Mouse (Mus musculus): ENCODE measurements around the gene Cog3.

Cog3 gene

DNA sequence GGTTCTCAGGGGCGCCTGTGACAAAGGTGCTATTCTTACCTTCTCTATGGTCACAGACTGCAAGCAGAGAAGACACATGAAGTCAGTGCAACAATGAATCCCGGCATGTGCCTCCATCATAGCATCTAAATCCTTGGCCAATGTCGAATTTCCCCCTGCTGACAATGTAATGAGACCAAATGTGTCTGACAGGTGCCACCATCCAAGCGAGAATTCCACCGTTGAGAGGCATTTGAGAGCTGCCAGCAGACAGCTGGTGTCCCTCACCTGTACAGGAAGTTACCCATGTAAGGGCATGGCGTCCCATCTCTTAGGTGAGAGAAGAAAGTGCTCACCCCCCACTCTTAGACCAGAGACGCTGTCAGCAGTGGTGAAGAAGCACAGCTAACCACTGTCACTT is 4.1 kb upstream of the Cog3 start:
- no peak for DNase-seq (ENCODE audit: low spot score)

DNA sequence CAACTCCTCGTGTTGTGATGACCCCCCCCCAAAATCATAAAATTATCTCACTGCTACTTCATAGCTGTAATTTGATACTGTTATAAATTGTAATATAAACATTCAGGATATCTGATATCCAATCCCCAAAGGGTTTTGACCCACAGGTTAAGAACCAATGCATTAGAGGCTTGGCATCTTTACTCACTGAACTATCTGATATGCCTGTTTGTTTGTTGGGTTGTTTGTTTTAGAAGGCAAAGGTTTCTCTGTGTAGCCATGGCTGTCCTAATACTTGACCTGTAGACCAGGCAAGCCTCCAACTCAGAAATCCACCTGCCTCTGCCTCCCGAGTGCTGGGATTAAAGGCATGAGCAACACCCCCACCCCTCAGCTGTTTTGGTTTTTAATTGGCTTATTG is 3.5 kb upstream of the Cog3 start:
- no peak for DNase-seq (ENCODE audit: low spot score)

DNA sequence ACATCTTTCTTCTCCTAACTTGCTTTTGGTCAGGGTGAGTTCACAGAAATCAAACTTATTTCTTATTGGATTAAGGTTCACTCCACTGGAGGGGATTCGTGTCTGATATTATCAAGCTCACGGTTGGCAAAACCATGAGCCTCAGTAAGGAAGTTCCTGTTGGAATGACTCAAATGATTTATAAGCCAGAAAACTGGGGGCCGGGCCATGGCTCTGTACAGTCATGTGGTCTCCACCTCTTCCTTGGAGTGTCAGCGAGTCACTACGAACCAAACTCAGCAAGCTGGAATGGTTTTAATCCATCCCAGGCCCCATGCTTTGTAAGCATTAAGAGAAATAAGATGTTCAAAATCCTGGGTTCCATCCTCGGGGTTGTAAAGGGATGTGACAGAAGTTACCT is 2.7 kb upstream of the Cog3 start:
- no peak for DNase-seq (ENCODE audit: low spot score)

DNA sequence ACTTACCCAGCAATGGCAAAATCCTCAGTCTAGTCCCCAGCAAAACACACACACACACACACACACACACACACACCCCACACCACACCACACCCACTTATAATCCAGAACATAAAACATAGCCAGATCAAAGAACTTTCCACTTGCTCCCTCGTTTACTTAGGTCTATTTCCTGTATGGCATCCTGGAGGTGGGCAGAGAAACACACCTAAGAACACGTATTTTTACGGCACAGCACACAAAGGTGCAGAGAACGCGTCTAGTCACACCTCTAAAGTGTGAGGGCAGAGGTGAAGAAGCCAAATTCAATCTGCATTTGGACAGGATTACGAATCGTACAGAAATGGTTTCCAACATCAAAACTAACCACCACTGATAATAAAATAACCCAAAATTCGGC is 1.1 kb downstream of the Cog3 start:
- no peak for DNase-seq (ENCODE audit: low spot score)

DNA sequence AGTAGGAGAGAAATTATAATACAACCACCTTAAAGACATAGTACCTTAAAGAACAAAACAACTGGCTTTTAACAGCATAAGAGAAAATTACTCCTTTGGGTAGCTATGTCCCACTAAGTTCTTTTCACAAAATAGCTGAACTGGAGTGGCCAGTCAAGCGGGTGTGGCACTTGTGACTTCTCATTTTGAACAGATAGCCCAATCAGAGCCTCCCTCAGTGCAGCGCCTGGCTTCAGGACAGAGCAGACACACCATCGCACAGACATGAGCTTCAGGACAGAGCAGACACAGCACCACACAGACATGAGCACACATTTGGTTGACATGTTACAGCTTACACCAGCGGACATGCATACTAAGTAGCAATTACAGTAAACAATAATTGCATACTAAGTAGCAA is 3.3 kb downstream of the Cog3 start:
- no peak for DNase-seq (ENCODE audit: low spot score)

DNA sequence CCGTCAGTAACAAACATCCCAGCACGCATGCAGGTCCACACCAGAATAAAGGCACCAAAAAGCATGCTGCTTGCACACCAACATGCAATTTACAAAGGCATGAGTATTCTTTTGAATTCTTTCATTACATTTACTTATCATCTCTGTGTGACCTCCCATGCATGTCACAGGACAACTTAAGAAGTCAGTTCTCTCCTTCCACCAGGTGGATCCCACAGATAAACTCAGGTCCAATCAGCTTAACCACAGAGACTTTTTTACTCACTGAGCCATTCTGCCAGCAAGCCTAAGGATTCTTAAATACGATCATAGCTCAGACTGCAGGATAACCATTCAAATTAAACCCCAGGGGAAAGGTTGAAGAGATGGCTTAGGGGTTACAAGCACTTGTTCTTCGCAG is 5.2 kb downstream of the Cog3 start:
- DNase-seq (ENCODE audit: low spot score) = no peak

DNA sequence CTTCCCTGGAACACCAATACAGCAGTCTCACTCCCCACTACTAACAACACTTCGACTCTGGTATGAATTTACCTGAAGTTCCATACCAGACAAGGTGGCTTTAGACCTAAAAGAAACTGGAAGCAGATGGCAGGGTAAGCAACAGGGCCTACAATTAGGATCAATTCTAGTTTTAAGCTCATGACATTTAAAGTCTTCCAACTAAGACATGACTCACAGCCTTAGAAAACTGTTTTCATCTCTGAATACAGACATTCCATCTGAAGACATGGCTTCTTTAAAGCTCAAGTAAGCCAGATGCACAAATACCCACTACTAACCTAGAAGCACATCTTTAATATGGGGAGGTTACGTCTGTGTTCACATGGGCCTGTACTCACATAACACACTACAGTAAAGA is 6.4 kb downstream of the Cog3 start:
- no peak for DNase-seq (ENCODE audit: low spot score)

DNA sequence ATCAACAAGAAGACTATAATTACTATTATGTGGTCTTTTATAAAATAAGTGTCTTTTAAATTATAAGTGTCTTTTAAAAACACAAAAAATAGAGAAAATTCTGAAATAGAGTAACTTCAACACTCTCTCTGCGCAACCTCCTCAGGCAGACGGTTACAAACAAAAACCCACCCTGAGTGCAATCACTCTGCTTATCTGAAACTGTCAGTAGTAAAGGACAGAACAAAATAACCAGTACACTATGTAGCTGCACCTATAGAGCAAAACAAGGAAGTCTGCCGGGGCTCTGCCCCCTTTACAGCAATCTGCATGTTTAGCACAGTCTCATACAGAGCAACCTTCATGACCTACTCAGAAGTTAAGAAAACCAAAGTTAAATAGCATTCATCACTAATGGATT is 12.4 kb downstream of the Cog3 start:
- DNase-seq (ENCODE audit: low spot score) = no peak

DNA sequence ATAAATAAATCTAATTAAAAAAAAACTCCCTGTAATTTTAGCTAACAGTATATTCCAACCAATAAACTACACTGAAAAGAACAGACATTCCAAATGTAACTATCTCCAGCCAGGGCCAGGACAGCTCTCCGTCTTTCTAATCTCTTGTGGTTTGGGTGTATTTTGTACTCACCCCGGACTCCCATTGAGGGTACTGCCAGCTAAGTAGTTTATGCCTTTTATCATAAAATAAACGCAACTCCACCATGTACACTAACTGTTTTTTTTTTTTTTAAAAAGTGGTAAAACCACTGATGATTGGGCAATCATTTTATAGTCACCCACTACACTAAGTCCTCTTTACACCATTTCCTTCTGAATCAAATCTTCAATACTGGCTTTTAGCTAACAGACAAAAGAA is 18.7 kb downstream of the Cog3 start:
- DNase-seq (ENCODE audit: low spot score) = no peak

DNA sequence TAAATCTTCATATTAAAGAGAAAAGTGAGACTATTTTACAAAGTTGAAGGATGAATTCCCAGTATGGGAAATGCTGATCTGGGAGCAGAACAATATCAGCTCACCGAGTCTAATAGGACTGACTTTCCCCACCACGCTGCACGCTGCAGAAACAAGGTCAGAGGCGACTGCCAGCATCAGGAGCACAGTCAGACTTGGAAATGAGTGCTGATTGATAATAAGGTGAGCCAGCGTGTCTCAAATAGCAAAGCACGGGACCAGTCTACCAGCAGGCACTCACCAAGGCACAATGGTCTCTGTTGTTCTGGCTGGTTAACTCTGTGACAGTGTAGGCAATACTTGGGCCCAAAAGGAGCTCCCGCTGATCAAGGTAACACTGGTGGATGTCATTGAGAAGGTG is 21.7 kb downstream of the Cog3 start:
- no peak for DNase-seq (ENCODE audit: low spot score)

DNA sequence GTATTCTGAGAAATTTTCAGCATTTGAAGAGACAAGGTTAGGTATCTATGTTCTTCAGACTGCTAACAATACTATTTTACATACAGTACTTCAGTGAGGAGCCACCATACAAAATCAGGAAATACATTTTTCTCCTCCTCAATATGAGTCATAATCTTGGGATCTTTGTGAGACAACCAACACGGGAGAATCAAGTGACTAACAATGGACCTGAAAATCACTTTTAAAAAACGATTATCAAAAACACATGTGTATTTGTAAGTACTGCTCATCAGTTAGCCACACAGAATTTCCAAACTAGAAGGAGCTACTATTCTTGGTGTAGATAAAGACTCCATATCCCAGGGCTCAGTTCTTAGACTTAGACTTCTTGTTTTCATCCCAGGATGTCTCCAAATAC is 23.0 kb downstream of the Cog3 start:
- DNase-seq (ENCODE audit: low spot score) = no peak

DNA sequence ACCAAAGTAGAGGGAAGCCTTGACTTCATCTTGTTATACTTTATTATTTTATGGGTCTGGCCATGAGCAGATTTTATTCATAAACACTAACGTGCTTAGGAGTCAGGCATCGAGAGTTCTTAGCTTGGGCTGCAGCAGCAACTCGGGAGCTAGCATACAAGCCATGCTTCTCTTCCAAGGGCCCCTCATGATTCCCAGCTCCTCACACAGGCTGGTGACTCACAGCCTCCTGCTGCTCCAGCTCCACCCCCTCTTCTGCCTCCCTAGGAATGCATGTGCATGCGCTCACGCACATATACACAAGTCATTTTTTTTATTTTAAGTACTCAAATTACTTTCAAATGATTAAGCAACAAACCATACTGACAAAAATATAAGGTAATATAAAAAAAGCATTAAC is 26.2 kb downstream of the Cog3 start:
- no peak for DNase-seq (ENCODE audit: low spot score)

DNA sequence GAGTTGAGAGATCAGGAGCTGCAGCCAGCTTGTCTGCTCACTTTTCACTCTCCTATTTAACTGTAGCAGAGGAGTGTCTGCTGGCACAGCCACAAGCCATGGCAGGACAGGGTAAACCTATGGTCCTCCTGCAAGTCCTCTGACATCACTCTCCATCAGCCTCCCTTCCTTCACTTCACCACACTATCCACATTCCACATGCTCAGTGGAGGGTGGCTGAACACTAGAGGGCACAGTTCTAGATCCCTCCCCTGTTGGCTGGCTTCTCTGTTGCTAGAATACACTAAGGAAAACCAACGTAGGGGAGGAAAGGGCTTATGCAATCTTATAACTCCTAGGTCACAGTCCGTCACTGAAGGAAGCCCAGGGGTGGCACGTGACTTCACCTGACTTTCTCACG is 27.3 kb downstream of the Cog3 start:
- no peak for DNase-seq (ENCODE audit: low spot score)

DNA sequence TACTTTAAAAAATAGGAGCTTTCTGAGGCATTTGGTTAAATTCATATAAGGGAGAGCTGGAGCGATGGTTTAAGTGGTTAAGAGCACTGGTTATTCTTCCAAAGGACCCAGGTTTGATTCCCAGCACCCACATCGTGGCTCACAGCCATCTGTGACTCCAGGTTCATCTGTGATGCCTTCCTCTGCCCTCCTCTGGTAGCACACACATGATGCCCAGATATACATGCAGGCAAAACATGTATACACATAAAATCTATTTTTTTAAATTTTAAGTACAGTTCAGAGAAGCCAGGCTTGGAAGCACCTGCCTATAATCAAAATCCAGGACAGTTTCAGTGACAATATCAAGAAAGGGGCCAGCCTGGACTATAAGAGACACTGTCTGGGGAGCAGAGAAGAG is 31.5 kb downstream of the Cog3 start:
- DNase-seq (ENCODE audit: low spot score) = no peak

DNA sequence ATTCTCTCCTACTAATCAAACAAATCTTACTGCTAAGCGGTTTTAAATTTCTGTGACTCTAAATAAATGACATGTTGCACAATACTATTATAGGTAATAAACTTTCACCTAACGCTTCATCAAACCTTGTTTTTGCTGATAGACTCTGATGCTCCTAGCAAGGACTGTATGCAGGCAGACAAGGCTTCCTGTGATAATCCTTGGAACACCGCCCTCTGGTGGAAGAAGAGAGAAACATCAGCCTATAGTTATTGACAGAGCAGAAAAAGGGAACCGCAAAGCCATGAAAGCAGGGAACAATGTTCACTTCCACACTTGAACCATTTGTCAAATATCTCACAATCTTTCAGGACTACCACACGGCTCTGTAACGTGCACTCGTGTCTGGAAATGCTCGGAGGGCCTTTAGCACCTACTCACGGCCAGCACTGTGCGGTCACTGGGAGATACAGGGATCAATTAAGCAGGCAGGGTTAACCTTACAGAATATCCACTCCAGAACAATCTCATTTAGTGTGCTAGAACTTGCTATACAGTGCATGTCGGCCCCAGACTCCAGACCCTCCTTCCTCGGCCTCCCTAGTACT is 32.2 kb downstream of the Cog3 start:
- peak; percentile 33 for DNase-seq (ENCODE audit: low spot score)

DNA sequence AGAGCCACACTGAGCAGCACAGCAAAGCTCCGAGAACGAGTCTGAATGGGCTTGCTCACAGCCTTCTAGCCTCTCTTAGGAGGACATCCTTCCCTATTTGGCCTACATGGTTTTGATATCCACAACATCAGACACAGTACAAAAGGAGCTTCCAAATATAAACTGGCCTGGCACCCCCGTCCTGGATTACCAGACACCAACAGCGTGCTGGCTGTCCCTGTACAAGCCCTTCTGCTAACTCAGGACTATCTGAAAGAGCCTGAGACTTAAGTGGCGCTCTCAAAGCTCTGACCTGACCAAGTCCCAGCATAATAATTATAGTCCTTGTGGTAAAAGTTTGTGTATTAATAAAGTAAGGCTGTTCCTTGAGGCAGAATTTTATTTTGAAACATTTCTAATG is 34.2 kb downstream of the Cog3 start:
- no peak for DNase-seq (ENCODE audit: low spot score)

DNA sequence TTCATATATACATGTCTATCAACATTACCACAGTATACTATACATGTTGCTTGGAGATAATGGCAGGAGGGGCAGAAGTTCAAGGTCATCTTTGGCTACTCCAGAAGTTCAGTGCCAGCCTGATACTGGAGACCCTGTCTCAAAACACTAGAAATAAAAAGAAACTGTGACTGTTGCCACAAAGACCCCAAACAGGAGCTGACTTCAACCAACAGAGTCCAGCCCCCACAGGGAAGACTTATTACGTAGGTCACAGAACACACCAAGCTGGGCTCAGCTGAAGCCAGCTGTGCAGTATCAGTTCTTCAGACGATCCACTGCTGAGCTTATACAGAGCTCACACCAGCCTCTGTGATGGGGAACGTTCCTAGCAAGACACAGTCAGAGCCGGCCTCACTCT is 37.9 kb downstream of the Cog3 start:
- no peak for DNase-seq (ENCODE audit: low spot score)

DNA sequence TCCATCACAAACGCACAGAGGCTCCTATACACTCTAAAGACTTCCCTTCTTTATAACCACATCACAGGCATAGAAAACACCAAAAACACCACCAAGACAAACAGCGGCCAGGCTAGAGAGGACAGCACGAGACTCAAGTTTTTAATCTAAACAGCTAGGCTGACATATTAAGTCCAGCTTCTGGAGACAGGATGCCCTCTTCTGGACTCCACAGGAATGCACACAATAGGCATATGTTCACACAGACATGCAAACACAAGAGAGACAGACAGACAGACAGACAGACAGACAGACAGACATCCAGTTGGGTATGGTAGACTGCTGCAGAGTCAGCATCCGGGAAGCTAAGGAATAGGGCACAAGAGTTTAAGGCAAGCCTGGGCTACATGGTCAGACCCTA is 40.7 kb downstream of the Cog3 start:
- no peak for DNase-seq (ENCODE audit: low spot score)

DNA sequence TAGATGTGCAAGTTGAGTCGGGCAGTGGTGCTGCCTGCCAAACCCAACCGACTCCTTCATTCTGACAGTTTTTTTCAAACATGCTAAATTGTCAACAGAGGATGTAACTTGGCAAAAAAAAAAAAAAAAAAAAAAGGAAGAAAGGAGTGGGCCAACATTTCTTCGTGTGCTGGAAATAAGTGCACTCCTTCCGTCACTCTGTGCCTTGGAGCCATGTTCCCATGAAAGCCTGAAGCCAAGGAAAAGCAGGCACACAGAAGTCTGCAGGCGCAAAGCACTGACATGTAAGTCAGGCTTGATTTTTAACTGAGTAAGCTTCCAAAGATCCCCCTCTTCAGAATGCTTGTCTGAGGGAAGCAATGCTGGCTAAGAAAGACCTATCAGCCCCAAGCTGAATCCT is 41.6 kb downstream of the Cog3 start:
- DNase-seq (ENCODE audit: low spot score) = no peak

DNA sequence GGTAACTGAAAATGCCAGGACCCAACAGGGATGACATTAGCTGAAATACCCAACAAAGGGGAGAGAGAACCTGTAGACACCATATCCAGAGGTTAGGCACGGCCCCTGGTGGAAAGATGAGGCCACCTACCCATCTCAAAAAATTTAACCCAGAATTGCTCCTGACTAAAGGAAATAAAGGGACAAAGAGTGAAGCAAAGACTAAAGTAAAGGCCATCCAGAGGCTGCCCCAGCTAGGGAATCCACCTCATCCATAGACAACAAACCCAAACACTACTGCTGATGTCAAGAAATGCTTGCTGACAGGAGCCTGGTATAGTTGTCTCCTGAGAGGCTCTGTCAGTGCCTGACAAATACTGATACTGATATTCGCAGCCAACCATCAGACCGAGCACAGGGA is 42.6 kb downstream of the Cog3 start:
- DNase-seq (ENCODE audit: low spot score) = no peak

DNA sequence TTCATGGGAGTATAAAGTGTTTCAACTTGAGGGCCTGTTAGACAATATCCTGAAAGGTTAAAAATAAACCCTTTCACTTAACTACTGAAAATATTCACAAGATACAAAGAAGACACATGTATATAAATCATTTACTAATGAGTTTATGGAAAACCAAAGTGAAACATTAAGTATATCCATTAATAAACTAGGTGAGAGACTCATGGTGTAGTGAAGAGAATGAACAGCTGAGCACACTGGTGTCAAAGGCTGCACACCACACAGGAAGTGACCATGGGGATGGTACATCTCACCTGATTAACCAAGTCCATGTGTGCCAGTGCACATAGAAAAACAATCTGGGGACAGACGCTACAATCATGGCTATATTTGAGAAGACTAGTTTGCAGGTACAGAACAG is 45.3 kb downstream of the Cog3 start:
- DNase-seq (ENCODE audit: low spot score) = no peak

DNA sequence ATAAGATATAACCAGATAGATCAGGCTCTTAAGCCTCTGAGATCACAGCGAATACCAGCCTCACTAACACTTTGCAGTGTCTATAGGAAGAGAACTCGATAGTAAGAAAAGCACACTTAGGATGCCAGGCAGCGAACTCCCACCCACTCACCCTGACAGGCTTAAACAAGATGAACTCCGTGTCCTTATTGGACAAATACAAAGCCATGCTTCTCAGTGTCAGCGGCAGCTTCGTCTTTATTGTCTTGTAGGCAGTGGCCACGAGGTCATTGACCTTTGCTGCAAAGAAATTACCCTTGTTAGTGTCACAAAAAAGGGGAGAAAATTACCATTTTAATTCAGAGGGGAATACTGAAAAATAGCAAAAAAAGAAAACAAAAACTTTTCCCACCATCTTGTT is 46.5 kb downstream of the Cog3 start:
- no peak for DNase-seq (ENCODE audit: low spot score)

DNA sequence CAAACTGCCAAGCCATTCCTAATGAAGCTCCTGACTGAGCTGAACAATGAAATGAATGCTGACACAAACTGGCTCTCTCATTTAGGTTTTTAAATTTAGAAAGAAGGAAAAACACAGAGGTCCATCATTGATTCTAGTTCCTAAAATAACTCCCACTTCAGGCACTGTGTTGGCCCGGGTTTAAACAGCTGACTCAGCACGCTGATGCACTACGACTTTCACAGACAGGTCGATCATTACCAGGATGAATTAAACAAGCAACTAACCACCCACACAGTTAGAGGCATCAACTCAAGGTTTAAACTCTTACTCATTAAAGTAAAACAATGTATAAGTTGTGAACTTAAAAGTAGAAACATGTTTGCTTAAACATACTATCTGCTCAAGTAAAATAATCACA is 47.7 kb downstream of the Cog3 start:
- no peak for DNase-seq (ENCODE audit: low spot score)

DNA sequence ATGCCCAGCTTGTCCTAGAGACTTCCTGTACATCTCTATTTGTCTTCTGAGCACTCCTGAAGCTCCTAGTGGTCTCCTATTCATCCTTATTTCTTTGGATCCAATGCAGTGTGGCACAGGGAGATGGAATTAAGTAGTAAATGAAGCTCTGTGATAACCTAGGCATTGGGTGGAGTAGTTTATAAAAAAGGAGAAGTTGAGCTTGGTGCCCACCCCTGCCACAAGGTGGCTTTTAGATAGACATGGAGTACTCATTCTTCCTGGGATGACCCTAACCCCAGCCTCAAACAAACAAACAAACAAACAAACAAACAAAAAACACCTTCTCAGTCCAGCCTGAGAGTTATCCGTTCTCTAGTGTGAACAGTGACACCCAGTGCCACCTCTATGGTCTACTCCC is 56.4 kb downstream of the Cog3 start:
- DNase-seq (ENCODE audit: low spot score) = no peak

DNA sequence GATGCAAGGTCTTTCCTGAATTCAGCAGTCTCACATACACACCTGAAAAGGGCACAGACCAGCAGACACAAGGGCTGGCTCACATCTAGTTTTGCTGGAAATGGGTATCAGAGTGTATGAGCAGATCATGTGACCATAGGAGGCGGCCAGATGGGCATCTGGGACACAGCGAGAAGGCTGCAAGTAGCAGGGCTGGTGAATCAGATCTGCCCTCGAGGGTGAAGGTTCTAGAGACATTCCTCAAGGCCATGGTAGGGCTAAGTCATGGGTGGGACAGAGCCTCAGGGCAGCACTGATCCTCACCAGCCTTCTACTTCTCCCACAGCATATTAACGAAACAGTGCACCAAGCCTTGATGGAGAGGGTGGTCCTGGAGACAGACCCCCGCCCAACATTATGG is 58.2 kb downstream of the Cog3 start:
- DNase-seq (ENCODE audit: low spot score) = no peak

Measured in urinary bladder, postnatal 14 days (tissue).